In the genomic region with DNA sequence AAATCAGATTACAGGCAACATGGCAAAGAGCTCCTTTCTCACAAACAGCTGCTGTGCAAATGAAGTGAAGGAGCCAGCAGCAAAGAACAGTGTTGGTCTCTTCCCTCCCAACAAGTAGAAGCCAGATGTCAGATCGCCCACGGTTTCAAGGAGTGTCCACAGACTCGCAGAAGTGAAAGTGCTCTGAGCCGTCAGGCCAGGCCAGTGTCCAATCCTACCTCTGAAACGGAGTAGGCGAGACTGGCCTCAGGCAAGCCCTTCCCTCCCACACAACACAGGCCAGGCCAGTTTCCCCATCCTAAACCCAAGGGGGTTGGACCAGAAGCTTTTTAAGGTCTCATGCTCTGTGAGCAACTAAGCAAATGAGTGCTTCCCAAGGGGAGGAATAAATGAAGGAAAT, we compare ENCODE assay signal across 7 mouse cellular contexts. TPM values are rescaled to one million over a fixed set of nuclear protein-coding genes. Genes with fewer than 3 reads are reported as not detected.
DNase-seq lines count a peak whose midpoint lies in the region; ATAC-seq and TF ChIP-seq lines count a peak whose summit lies in the region.

No protein-coding gene starts in this region.

- TF ChIP-seq CTCF in stomach, postnatal 0 days (IDR thresholded peaks at IDR 0.05; ENCODE audit: low read depth) = no peak

- H3K27me3 ChIP-seq in limb, embryonic 12.5 days = no peaks in the 10 kb centered on the region
- no peaks in the 10 kb centered on the region for H3K27me3 ChIP-seq in limb, embryonic 10.5 days (ENCODE audit: low read depth, poor library complexity, severe bottlenecking)
- H3K27me3 ChIP-seq in liver, embryonic 15.5 days = no peaks in the 10 kb centered on the region
- H3K27me3 ChIP-seq in stomach, postnatal 0 days (ENCODE audit: control insufficient read depth, insufficient read depth, low read length) = no peaks in the 10 kb centered on the region

- H3K4me2 ChIP-seq in limb, embryonic 12.5 days = no peak overlapping the region
- no peak overlapping the region for H3K4me2 ChIP-seq in liver, embryonic 15.5 days
- no peak overlapping the region for H3K4me2 ChIP-seq in stomach, postnatal 0 days (replicated peaks; ENCODE audit: low read depth)

- H3K4me3 ChIP-seq in limb, embryonic 12.5 days (replicated peaks) = no peak overlapping the region
- no peak overlapping the region for H3K4me3 ChIP-seq in limb, embryonic 10.5 days
- no peak overlapping the region for H3K4me3 ChIP-seq in liver, embryonic 15.5 days (replicated peaks)
- H3K4me3 ChIP-seq in stomach, postnatal 0 days (ENCODE audit: low read depth, low read length) = no peak overlapping the region

- WGBS in limb, embryonic 12.5 days = 66% methylated on average over 6 of the region's 6 CpGs
- 80% methylated on average over 6 of the region's 6 CpGs for WGBS in limb, embryonic 10.5 days
- WGBS in liver, embryonic 15.5 days (ENCODE audit: insufficient replicate concordance) = 69% methylated on average over 6 of the region's 6 CpGs
- 44% methylated on average over 6 of the region's 6 CpGs for WGBS in stomach, postnatal 0 days

- TF ChIP-seq EP300 in stomach, postnatal 0 days (optimal IDR thresholded peaks at IDR 0.05) = no peak

- ATAC-seq in limb, embryonic 12.5 days (ENCODE audit: insufficient number of reproducible peaks, insufficient read depth, low FRiP score, low TSS enrichment, low read depth) = no peak
- peak; percentile 73 for ATAC-seq in liver, embryonic 15.5 days (ENCODE audit: insufficient read depth)
- ATAC-seq in stomach, postnatal 0 days (ENCODE audit: low FRiP score, low TSS enrichment) = peak; percentile 53; the same call in 1 of the 2 replicates

- H3K9me3 ChIP-seq in limb, embryonic 12.5 days = no peaks in the 10 kb centered on the region
- H3K9me3 ChIP-seq in limb, embryonic 10.5 days (replicated peaks) = no peaks in the 10 kb centered on the region
- no peaks in the 10 kb centered on the region for H3K9me3 ChIP-seq in liver, embryonic 15.5 days (replicated peaks)
- no peaks in the 10 kb centered on the region for H3K9me3 ChIP-seq in stomach, postnatal 0 days (ENCODE audit: control insufficient read depth, low read length)

- H3K4me1 ChIP-seq in limb, embryonic 12.5 days (replicated peaks) = peaks cover 15% of the 10 kb centered on the region
- H3K4me1 ChIP-seq in limb, embryonic 10.5 days = no peaks in the 10 kb centered on the region
- H3K4me1 ChIP-seq in liver, embryonic 15.5 days (replicated peaks) = peaks cover 34% of the 10 kb centered on the region
- no peaks in the 10 kb centered on the region; the same call in 1 of the 2 replicates for H3K4me1 ChIP-seq in stomach, postnatal 0 days (replicated peaks; ENCODE audit: control insufficient read depth, insufficient read depth)

- no peak for DNase-seq in limb, embryonic 10.5 days (ENCODE audit: low spot score)
- peak; percentile 58 to 70 for DNase-seq in gastrocnemius, adult 8-10 months (ENCODE audit: low spot score in 2 of 2)
- no peak for DNase-seq in stomach, postnatal 0 days (ENCODE audit: low spot score)
- DNase-seq in spleen, postnatal 10 days (ENCODE audit: low spot score in 2 of 2) = no peak
- no peak for DNase-seq in spleen, postnatal 14 days (ENCODE audit: low spot score in 2 of 2)

- peak overlapping the region; percentile 59 for H3K27ac ChIP-seq in limb, embryonic 12.5 days
- H3K27ac ChIP-seq in limb, embryonic 10.5 days = no peak overlapping the region
- H3K27ac ChIP-seq in liver, embryonic 15.5 days (replicated peaks) = peak overlapping the region; percentile 61; the same call in 1 of the 2 replicates
- peak overlapping the region; percentile 18; the same call in 1 of the 2 replicates for H3K27ac ChIP-seq in stomach, postnatal 0 days (replicated peaks)

- H3K9ac ChIP-seq in limb, embryonic 12.5 days (replicated peaks) = no peak overlapping the region
- H3K9ac ChIP-seq in liver, embryonic 15.5 days = no peak overlapping the region
- H3K9ac ChIP-seq in stomach, postnatal 0 days (ENCODE audit: low read length) = no peak overlapping the region

- H3K36me3 ChIP-seq in limb, embryonic 12.5 days = peaks cover 81% of the 10 kb centered on the region
- H3K36me3 ChIP-seq in limb, embryonic 10.5 days = peaks cover 96% of the 10 kb centered on the region
- peaks cover 98% of the 10 kb centered on the region for H3K36me3 ChIP-seq in liver, embryonic 15.5 days (replicated peaks)
- H3K36me3 ChIP-seq in stomach, postnatal 0 days (ENCODE audit: control insufficient read depth, insufficient read depth, low read length) = no peaks in the 10 kb centered on the region; the same call in 1 of the 2 replicates

RNA-seq across cellular contexts. Expression of a gene that starts 52.0 kb away (rescaled TPM):
- 10.7 and 13.2 TPM in 2 replicates for polyA plus RNA-seq in limb, embryonic 12.5 days (2016; fragmentation: Nextera tagmentation; extraction: Ambion mirVana)
- 8.8 and 9.4 TPM in 2 replicates for polyA plus RNA-seq in limb, embryonic 10.5 days (2016; fragmentation: Nextera tagmentation; extraction: Ambion mirVana)
- total RNA-seq in gastrocnemius, adult 8-10 months (2022) = 10 to 100 TPM; 50.3 to 60.1 (median 56.7) TPM
- 8.0 and 9.8 TPM in 2 replicates for polyA plus RNA-seq in liver, embryonic 15.5 days (2015; fragmentation: Nextera tagmentation; extraction: Ambion mirVana)
- polyA plus RNA-seq in stomach, postnatal 0 days (2015; fragmentation: Nextera tagmentation; extraction: Ambion mirVana) = 17.6 and 20.8 TPM in 2 replicates

Comparison
In these comparisons a context has a peak if more than half of its experiments do, and no peak if none do; other contexts are left out.
1. DNase-seq: peak in gastrocnemius, adult 8-10 months (2 of 2); none in limb, embryonic 10.5 days (single experiment), stomach, postnatal 0 days (single experiment), spleen, postnatal 10 days (0 of 2) and spleen, postnatal 14 days (0 of 2).